Comparison of ENCODE assay signal across 8 mouse cellular contexts in genomic region chr3:116512904-116513716, GRCm38 (mm10). TPM values are rescaled to one million over a fixed set of nuclear protein-coding genes. Genes with fewer than 3 reads are reported as not detected.
DNase-seq lines count a peak whose midpoint lies in the region; ATAC-seq lines count a peak whose summit lies in the region.

Gene Dbt, plus strand, starts transcription at chr3:116513070.

- peak within 1 kb of the TSS; percentile 65 to 68 for H3K27ac ChIP-seq in heart, embryonic 14.5 days (replicated peaks in 1 of 2; ENCODE audit: control insufficient read depth in 1 of 2, insufficient read depth in 1 of 2, low read depth in 2 of 2, low read length in 2 of 2)
- H3K27ac ChIP-seq in liver, embryonic 13.5 days = no peak within 1 kb of the TSS
- no peak within 1 kb of the TSS for H3K27ac ChIP-seq in stomach, embryonic 16.5 days (ENCODE audit: low read length)

- peak within 1 kb of the TSS; percentile 58 to 95 for H3K4me3 ChIP-seq in heart, embryonic 14.5 days (ENCODE audit: control insufficient read depth in 1 of 2, insufficient read depth in 1 of 2, low read depth in 1 of 2, low read length in 2 of 2)
- peak within 1 kb of the TSS; percentile 62 for H3K4me3 ChIP-seq in liver, embryonic 13.5 days (replicated peaks)
- peak within 1 kb of the TSS; percentile 76 for H3K4me3 ChIP-seq in stomach, embryonic 16.5 days (replicated peaks; ENCODE audit: low read length)

- no peaks in the 10 kb centered on the region for H3K9me3 ChIP-seq in heart, embryonic 14.5 days (ENCODE audit: control insufficient read depth, low read length)
- no peaks in the 10 kb centered on the region for H3K9me3 ChIP-seq in liver, embryonic 13.5 days (replicated peaks)
- H3K9me3 ChIP-seq in stomach, embryonic 16.5 days (replicated peaks; ENCODE audit: control insufficient read depth, low read length) = no peaks in the 10 kb centered on the region

- H3K27me3 ChIP-seq in heart, embryonic 14.5 days (ENCODE audit: control insufficient read depth, insufficient read depth, low read length) = no peaks in the 10 kb centered on the region
- H3K27me3 ChIP-seq in liver, embryonic 13.5 days = no peaks in the 10 kb centered on the region
- no peaks in the 10 kb centered on the region for H3K27me3 ChIP-seq in stomach, embryonic 16.5 days (ENCODE audit: control insufficient read depth, insufficient read depth, low read length)

- under 1% methylated on average over 36 of the region's 36 CpGs for WGBS in heart, embryonic 14.5 days
- WGBS in liver, embryonic 13.5 days (ENCODE audit: insufficient replicate concordance) = under 1% methylated on average over 36 of the region's 36 CpGs
- 1% methylated on average over 36 of the region's 36 CpGs for WGBS in stomach, embryonic 16.5 days

- peak within 1 kb of the TSS; percentile 76 for H3K9ac ChIP-seq in heart, embryonic 14.5 days (ENCODE audit: low read length)
- peak within 1 kb of the TSS; percentile 53 for H3K9ac ChIP-seq in liver, embryonic 13.5 days
- peak within 1 kb of the TSS; percentile 80 for H3K9ac ChIP-seq in stomach, embryonic 16.5 days (ENCODE audit: low read length)

- H3K4me2 ChIP-seq in heart, embryonic 14.5 days (ENCODE audit: low read length) = peak within 1 kb of the TSS; percentile 79
- H3K4me2 ChIP-seq in liver, embryonic 13.5 days = peak within 1 kb of the TSS; percentile 83
- H3K4me2 ChIP-seq in stomach, embryonic 16.5 days (ENCODE audit: low read depth, low read length) = peak within 1 kb of the TSS; percentile 63

- peaks cover 15% of the 10 kb centered on the region for H3K36me3 ChIP-seq in heart, embryonic 14.5 days (ENCODE audit: control insufficient read depth, insufficient read depth, low read length)
- H3K36me3 ChIP-seq in liver, embryonic 13.5 days = no peaks in the 10 kb centered on the region
- H3K36me3 ChIP-seq in stomach, embryonic 16.5 days (ENCODE audit: control insufficient read depth, insufficient read depth, low read length) = no peaks in the 10 kb centered on the region

- H3K4me1 ChIP-seq in heart, embryonic 14.5 days (ENCODE audit: control insufficient read depth in 2 of 2, insufficient read depth in 2 of 2, low read length in 2 of 2) = peaks cover 5 to 12% of the 10 kb centered on the region in 2 experiments; a peak in 3 of 4 replicates
- H3K4me1 ChIP-seq in liver, embryonic 13.5 days (replicated peaks) = peaks cover 32% of the 10 kb centered on the region
- H3K4me1 ChIP-seq in stomach, embryonic 16.5 days (ENCODE audit: control insufficient read depth, insufficient read depth, low read length) = peaks cover 7% of the 10 kb centered on the region

- ATAC-seq in heart, embryonic 14.5 days (ENCODE audit: insufficient number of reproducible peaks, insufficient read depth, low FRiP score, low read depth) = peak; percentile 89
- ATAC-seq in liver, embryonic 13.5 days (ENCODE audit: low read depth) = peak; percentile 81
- peak; percentile 94 for ATAC-seq in stomach, embryonic 16.5 days (ENCODE audit: insufficient read depth, low FRiP score)

- peak; percentile 92 for DNase-seq in CD4-positive helper T cell, adult 2 months (ENCODE audit: low read depth, low spot score)
- DNase-seq in brain, embryonic 18.5 days (ENCODE audit: low read depth, low spot score) = peak; percentile 74
- peak; percentile 76 for DNase-seq in fibroblast of lung, adult 2 months (ENCODE audit: low read depth)
- peak; percentile 92 for DNase-seq in kidney, postnatal 14 days
- peak; percentile 72 for DNase-seq in liver, embryonic 13.5 days
- DNase-seq in neural tube, embryonic 10.5 days (ENCODE audit: extremely low spot score, low spot score) = peak; percentile 87

RNA-seq across cellular contexts. Expression of gene Dbt, which starts in this region (rescaled TPM):
- polyA plus RNA-seq in heart, embryonic 14.5 days (2014; fragmentation: Nextera tagmentation; extraction: Ambion mirVana) = 22.4 and 23.7 TPM in 2 replicates
- polyA plus RNA-seq in liver, embryonic 13.5 days (2015; fragmentation: Nextera tagmentation; extraction: Ambion mirVana) = 9.1 and 11.9 TPM in 2 replicates
- 23.0 and 24.2 TPM in 2 replicates for polyA plus RNA-seq in stomach, embryonic 16.5 days (2015; fragmentation: Nextera tagmentation; extraction: Ambion mirVana)

Comparison
In these comparisons a context has a peak if more than half of its experiments do, and no peak if none do; other contexts are left out.
1. H3K27ac ChIP-seq: peak in heart, embryonic 14.5 days (2 of 2); none in liver, embryonic 13.5 days (single experiment) and stomach, embryonic 16.5 days (single experiment).
2. Peak in every context shown above with its lines, with median percentiles within 50 percentile points of each other: DNase-seq, ATAC-seq, H3K4me2 ChIP-seq, H3K4me3 ChIP-seq and H3K9ac ChIP-seq.